Mouse (Mus musculus) CH12F3 (cell line): ENCODE data around the gene Vps18.

Experiments
- in situ Hi-C: fragments of 300-500 bp; cut with MboI; formaldehyde crosslinking; loops from 2 replicates; pipeline ENCODE4 v1.14.3; 2020; ENCODE audit warnings: low sequenced_read_pairs

Gene Vps18

GRCm38 (mm10) chr2:119288270-119288882 lies at the start of gene Vps18:
Vps18 (plus strand) TSS chr2:119288740.
- in situ Hi-C loops, result no loop called here

GRCm38 (mm10) chr2:119240075-119240818 lies 48.3 kb upstream of the Vps18 start:
- in situ Hi-C loops, result no loop called here

- in situ Hi-C loops, result no loop called here
Observed at GRCm38 (mm10) chr2:119240819-119241186, 47.7 kb upstream of the Vps18 start.

- in situ Hi-C loops, result no loop called here
Observed at GRCm38 (mm10) chr2:119242548-119242947, 46.0 kb upstream of the Vps18 start.

- in situ Hi-C loops, result no loop called here
Observed at GRCm38 (mm10) chr2:119245246-119245645, 43.3 kb upstream of the Vps18 start.

- in situ Hi-C loops, result no loop called here
Observed at GRCm38 (mm10) chr2:119247904-119248303, 40.6 kb upstream of the Vps18 start.

GRCm38 (mm10) chr2:119249592-119250061 lies 38.9 kb upstream of the Vps18 start:
- in situ Hi-C loops, result no loop called here

GRCm38 (mm10) chr2:119250377-119250776 lies 38.2 kb upstream of the Vps18 start:
- in situ Hi-C loops, result no loop called here

GRCm38 (mm10) chr2:119250826-119251478 lies 37.6 kb upstream of the Vps18 start:
- in situ Hi-C loops, result no loop called here

- in situ Hi-C loops, result no loop called here
Observed at GRCm38 (mm10) chr2:119254976-119255375, 33.6 kb upstream of the Vps18 start.

GRCm38 (mm10) chr2:119260518-119260917 lies 28.0 kb upstream of the Vps18 start:
- in situ Hi-C loops, result no loop called here

GRCm38 (mm10) chr2:119261326-119261725 lies 27.2 kb upstream of the Vps18 start:
- in situ Hi-C loops, result no loop called here

- in situ Hi-C loops, result no loop called here
Observed at GRCm38 (mm10) chr2:119262978-119263377, 25.6 kb upstream of the Vps18 start.

GRCm38 (mm10) chr2:119263813-119264212 lies 24.7 kb upstream of the Vps18 start:
- in situ Hi-C loops, result no loop called here

GRCm38 (mm10) chr2:119270286-119270642 lies 18.3 kb upstream of the Vps18 start:
- in situ Hi-C loops, result no loop called here

GRCm38 (mm10) chr2:119270643-119271331 lies 17.8 kb upstream of the Vps18 start, which contains the start of gene Rhov:
Rhov (minus strand) TSS chr2:119271272.
- in situ Hi-C loops, result no loop called here

GRCm38 (mm10) chr2:119274126-119274525 lies 14.4 kb upstream of the Vps18 start:
- in situ Hi-C loops, result no loop called here

- in situ Hi-C loops, result no loop called here
Observed at GRCm38 (mm10) chr2:119276926-119277325, 11.6 kb upstream of the Vps18 start.

- in situ Hi-C loops, result no loop called here
Observed at GRCm38 (mm10) chr2:119277810-119278209, 10.7 kb upstream of the Vps18 start.

- in situ Hi-C loops, result no loop called here
Observed at GRCm38 (mm10) chr2:119281899-119282565, 6.5 kb upstream of the Vps18 start.

- in situ Hi-C loops, result no loop called here
Observed at GRCm38 (mm10) chr2:119287372-119287771, 1.2 kb upstream of the Vps18 start.
